Mouse (Mus musculus) splenic B cell, adult 2 months (primary cell): ENCODE results near the gene Nox3.

Experiments used
- DNase-seq: peaks from one replicate; pipeline ENCODE4 v3.0.0-alpha.2; 2011; ENCODE audit warnings: low read depth, low spot score
- H3K27me3 ChIP-seq: 2 replicates; pipeline ENCODE4 v1.6.1; 2012; ENCODE audit warnings: mild to moderate bottlenecking, low read length, moderate library complexity, mixed read lengths; ENCODE audit not compliant: control insufficient read depth, poor library complexity, insufficient read depth, severe bottlenecking
- H3K36me3 ChIP-seq: 2 replicates; pipeline ENCODE4 v1.6.1; 2012; ENCODE audit warnings: mild to moderate bottlenecking, low read length, moderate library complexity, mixed read lengths; ENCODE audit not compliant: control insufficient read depth, poor library complexity, insufficient read depth, severe bottlenecking

The Nox3 gene

GRCm38 (mm10) chr17:3696161-3696560 is at the start of gene Nox3:
TSS of gene Nox3 (minus strand) at chr17:3696261.
- no peak for DNase-seq
- Histone ChIP-seq H3K27me3 (no peaks in the 10 kb centered on the region), H3K36me3 (no peaks in the 10 kb centered on the region)

DNA sequence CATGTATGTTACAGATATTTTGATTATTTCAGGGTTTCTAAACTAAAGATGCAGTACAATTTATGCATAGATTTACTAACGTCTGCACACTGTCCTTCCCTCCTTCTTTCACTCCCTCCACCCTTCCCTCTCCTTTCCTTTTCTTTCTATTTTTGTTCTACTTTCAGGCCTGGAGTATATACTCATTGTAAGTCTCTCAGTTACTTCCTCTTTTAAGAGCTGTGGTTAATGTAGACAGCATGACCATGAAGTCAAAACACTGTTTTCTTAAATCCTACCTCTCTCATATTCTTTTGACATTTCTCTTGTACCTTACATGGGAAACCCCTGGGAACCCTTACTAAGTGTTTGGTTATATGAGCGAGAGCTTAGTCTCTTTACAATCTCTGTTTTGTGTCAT is 48.3 kb upstream of the Nox3 start:
- no peak for DNase-seq
- no peaks in the 10 kb centered on the region for H3K27me3 ChIP-seq

GRCm38 (mm10) chr17:3736936-3737335 is 40.9 kb upstream of the Nox3 start:
- Histone ChIP-seq H3K27me3 (no peaks in the 10 kb centered on the region), H3K36me3 (no peaks in the 10 kb centered on the region)
- no peak for DNase-seq

More for the DNA sequence above, 48.3 kb upstream of the Nox3 start:
- H3K36me3 ChIP-seq = no peaks in the 10 kb centered on the region

DNA sequence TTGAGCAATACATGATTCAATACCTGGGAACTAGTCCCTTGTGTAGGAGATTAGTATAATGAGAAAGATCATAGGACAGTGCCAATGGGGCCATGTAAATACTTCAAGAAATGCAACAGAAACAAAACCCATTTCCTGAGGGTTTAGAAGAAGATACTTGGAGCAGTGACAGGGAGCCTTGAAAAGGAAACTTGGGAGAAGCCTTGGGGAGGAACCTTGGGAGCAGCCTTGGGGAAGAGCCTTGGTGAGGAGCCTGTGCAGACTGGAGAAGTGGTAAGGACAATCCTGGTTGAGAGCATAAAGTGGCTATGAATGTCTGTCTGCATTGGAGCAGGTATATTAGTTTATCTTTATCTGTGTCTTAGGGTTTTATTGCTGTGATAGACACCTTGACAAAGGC is 38.2 kb upstream of the Nox3 start:
- DNase-seq = no peak
- no peaks in the 10 kb centered on the region for H3K36me3 ChIP-seq
- no peaks in the 10 kb centered on the region for H3K27me3 ChIP-seq

GRCm38 (mm10) chr17:3705350-3705930 is 9.4 kb upstream of the Nox3 start:
- Histone ChIP-seq H3K36me3 (no peaks in the 10 kb centered on the region), H3K27me3 (no peaks in the 10 kb centered on the region)
- no peak for DNase-seq

- no peak for DNase-seq
- no peaks in the 10 kb centered on the region for H3K36me3 ChIP-seq
- H3K27me3 ChIP-seq = no peaks in the 10 kb centered on the region
These were observed 6.3 kb upstream of the Nox3 start for GRCm38 (mm10) chr17:3702320-3702719.

DNA sequence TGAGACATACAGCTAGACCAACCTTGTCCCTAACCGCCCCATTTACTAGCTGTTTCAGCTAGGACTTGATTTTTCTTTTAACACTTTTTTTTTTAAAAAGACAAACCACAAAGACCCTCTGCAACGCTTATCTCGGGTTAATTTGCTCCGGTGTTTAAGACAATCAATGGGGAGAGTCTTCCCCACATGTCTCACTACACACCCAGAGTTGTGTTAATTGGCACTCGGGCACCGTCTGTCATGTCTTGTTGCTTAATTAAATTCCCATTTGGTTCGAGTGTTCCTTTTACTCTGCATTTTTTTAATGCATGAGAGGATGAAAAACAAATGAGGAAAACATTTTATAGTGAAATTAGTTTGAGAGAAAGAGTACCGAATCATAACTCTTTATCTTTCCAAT is 3.2 kb downstream of the Nox3 start:
- Histone ChIP-seq H3K36me3 (no peaks in the 10 kb centered on the region), H3K27me3 (no peaks in the 10 kb centered on the region)
- no peak for DNase-seq

DNA sequence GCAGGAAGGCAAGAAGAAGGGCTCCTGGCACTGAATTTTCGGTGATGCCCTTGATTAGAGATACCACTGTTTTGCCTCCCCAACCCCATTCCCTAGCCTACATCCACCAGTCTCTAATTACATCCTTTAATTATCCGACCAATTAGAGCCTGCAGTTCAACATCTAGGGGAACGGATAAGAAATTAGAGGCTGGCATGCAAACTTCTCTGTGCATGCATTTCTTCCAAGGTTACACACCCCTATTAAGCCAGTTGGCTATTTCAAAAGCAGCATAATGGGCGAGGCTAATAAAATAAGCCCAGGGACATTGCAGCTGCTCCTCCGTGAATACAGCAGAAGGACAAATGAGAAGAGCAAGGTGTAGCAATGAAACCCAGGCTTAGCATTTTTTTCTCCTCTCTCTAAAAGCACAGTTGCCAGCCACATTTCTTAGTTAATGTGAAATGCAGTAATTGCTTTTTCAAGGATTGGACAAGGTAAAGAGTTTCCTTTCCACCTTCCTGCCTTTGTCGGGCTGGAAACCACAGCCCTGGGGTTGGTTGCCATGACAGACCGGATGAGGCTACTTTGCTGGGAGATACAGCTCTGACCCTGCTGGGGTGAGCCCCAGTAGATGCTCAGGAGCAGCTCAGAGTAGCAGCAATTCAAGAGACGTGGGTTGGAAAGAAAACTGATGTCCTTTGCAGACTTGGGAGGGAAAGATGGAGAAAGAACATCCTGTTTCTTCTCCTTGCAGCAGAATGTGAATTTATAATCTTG is 5.4 kb downstream of the Nox3 start:
- no peaks in the 10 kb centered on the region for H3K27me3 ChIP-seq
- no peaks in the 10 kb centered on the region for H3K36me3 ChIP-seq
- DNase-seq = no peak

GRCm38 (mm10) chr17:3683662-3684061 is 12.4 kb downstream of the Nox3 start:
- no peaks in the 10 kb centered on the region for H3K36me3 ChIP-seq
- H3K27me3 ChIP-seq = no peaks in the 10 kb centered on the region
- DNase-seq = no peak

GRCm38 (mm10) chr17:3669226-3669625 is 26.8 kb downstream of the Nox3 start:
- Histone ChIP-seq H3K27me3 (no peaks in the 10 kb centered on the region), H3K36me3 (no peaks in the 10 kb centered on the region)
- no peak for DNase-seq

GRCm38 (mm10) chr17:3667287-3667686 is 28.8 kb downstream of the Nox3 start:
- Histone ChIP-seq H3K27me3 (no peaks in the 10 kb centered on the region), H3K36me3 (no peaks in the 10 kb centered on the region)
- no peak for DNase-seq

DNA sequence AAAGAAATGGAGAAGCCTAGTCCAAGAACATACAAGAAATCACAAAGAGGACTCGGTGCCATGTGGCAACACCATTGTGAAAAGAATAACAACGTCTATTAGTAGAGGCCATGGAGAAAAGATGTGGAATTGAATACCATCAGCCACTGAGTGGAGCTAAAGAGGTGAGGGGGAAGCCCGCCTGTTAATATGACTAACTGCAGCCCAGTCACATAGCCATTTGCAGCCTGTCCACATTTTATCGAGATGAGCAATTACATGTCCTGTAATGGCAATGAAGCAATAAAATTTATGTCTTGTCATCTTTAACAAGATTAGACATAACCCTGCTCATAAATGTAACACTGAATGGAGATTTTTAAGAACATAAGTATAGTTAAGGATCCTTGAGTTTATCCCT is 30.7 kb downstream of the Nox3 start:
- no peaks in the 10 kb centered on the region for H3K27me3 ChIP-seq
- H3K36me3 ChIP-seq = no peaks in the 10 kb centered on the region
- DNase-seq = no peak

DNA sequence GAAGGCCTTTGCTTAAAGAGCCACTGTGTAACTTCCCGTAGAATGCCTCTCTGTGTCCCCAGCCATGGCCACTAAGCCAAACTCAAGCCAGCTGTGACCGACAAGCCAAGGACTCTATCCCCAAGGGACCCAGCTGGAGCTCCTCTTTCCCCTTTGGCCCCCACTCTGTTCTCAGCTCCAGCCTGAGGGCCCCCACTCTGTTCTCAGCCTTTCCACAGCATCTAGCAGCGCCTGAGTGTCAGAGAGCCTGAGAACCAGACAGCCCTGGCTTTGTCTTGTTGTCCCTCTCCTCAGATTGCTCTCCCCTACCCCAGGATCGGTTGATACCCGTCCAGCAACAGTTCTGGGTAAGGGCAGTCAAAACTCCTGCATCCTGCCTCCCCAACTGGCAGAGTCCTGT is 36.6 kb downstream of the Nox3 start:
- no peaks in the 10 kb centered on the region for H3K27me3 ChIP-seq

DNA sequence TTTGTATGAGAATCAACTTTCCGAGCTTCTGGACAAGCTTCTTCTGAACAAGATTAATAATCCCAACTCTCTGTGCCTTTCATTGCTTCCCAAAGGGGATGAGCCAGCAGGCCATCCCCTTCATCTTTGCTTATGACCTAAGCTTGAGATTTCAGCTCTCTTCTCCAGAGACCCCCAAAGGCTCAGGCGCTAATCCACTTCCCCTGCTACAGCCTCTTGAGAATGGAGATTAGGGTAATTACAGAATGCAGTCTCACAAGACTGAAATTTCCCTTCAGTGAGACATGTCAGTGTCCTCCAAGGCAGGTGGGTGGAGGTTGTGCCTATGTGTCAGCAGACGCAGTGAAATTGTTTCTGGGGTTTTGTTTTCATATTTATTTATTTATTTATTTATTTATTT is 45.7 kb downstream of the Nox3 start:
- Histone ChIP-seq H3K36me3 (no peaks in the 10 kb centered on the region), H3K27me3 (no peaks in the 10 kb centered on the region)
- DNase-seq = no peak

More for the DNA sequence above, 36.6 kb downstream of the Nox3 start:
- no peak for DNase-seq
- H3K36me3 ChIP-seq = no peaks in the 10 kb centered on the region

DNA sequence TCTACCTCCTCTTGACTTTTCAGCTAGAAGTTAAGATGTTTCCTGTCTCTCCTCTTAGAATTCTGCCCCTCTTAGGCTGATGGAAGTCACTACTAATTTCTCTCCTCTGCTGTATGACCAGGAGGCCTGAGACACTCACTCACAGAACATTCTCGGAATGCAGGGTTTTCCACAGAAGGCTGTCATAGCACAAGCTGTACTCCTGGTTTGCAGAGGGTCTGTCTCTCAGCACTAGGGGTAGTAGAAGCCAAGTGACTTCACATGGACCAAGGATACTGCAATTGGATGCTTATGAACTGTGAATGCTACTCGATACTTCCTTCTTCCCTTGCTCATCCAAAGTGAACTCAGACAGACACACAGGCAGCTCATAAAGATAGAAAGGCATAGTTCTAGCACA is 52.5 kb downstream of the Nox3 start:
- Histone ChIP-seq H3K36me3 (no peaks in the 10 kb centered on the region), H3K27me3 (no peaks in the 10 kb centered on the region)
- DNase-seq = no peak

DNA sequence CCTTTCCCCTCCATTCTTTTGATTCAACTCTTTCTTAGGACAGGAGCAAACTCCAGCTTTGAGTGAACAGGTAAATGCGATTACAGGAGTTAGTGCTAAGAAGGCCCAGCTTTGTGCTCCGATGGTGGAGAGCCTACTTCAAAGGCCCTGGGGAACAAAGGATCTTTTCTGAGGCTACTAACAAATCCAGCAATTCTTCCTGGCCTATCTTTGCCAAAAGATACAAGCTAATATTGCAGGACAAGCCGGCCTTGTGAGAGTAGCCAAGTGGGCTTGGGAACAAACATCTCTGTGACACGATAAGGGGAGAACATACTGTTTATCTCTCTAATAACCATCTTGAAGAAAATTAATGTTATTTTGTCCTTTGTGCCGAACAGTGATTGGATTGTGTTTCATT is 54.6 kb downstream of the Nox3 start:
- H3K27me3 ChIP-seq = no peaks in the 10 kb centered on the region
- no peaks in the 10 kb centered on the region for H3K36me3 ChIP-seq
- no peak for DNase-seq
